Mouse (Mus musculus) limb, embryonic 11.5 days (tissue): ENCODE measurements around the gene Dnmt3a. TPM values are rescaled to one million over a fixed set of nuclear protein-coding genes. Genes with fewer than 3 reads are reported as not detected.
"Not testable (repeated sequence)": the region's sequence is repeated elsewhere in the genome, so short reads cannot be mapped to it uniquely, and the experiment has no call there.

Source experiments
- ATAC-seq: fragments of 200-750 bp; cut with Nextera tagmentation; 2 replicates; pipeline ENCODE4 v1.8.0; 2017; ENCODE audit warnings: low read depth; ENCODE audit not compliant: insufficient number of reproducible peaks, low FRiP score, low TSS enrichment
- DNase-seq: peaks from one replicate; pipeline ENCODE4 v3.0.0-alpha.2; 2015; ENCODE audit warnings: low spot score
- H3K27ac ChIP-seq: fragments of 300-500 bp; sonication (generic); replicated peaks from 2 replicates; pipeline ENCODE4 v1.5.1; 2014; ENCODE audit warnings: low read depth, mild to moderate bottlenecking, low read length
- H3K27me3 ChIP-seq: fragments of 300-500 bp; sonication (generic); 2 replicates; pipeline ENCODE4 v1.6.1; 2014; ENCODE audit warnings: mild to moderate bottlenecking, low read length, mixed read lengths; ENCODE audit not compliant: control insufficient read depth, insufficient read depth
- H3K36me3 ChIP-seq: fragments of 300-500 bp; sonication (generic); 2 replicates; pipeline ENCODE4 v1.6.1; 2014; ENCODE audit warnings: mild to moderate bottlenecking, low read length, moderate library complexity, mixed read lengths; ENCODE audit not compliant: control insufficient read depth, insufficient read depth
- H3K4me1 ChIP-seq: fragments of 300-500 bp; sonication (generic); 2 replicates; pipeline ENCODE4 v1.6.1; 2014; ENCODE audit warnings: low read length, mixed read lengths; ENCODE audit not compliant: control insufficient read depth, insufficient read depth
- H3K4me2 ChIP-seq: fragments of 300-500 bp; sonication (generic); 2 replicates; pipeline ENCODE4 v1.6.1; 2014; ENCODE audit warnings: low read depth, mild to moderate bottlenecking, moderate library complexity; ENCODE audit not compliant: severe bottlenecking
- H3K4me3 ChIP-seq: fragments of 300-500 bp; sonication (generic); 2 replicates; pipeline ENCODE4 v1.5.1; 2014; ENCODE audit warnings: low read depth, low read length
- H3K9ac ChIP-seq: fragments of 300-500 bp; sonication (generic); 2 replicates; pipeline ENCODE4 v1.6.1; 2014; ENCODE audit warnings: mild to moderate bottlenecking, low read length
- H3K9me3 ChIP-seq: fragments of 300-500 bp; sonication (generic); 2 replicates; pipeline ENCODE4 v1.6.1; 2016; ENCODE audit warnings: low read length; ENCODE audit not compliant: control insufficient read depth
- WGBS: fragments of 180-500 bp; shearing (Covaris S2); extraction: QIAGEN DNeasy Blood & Tissue Kit; methylation state at CpG from one replicate; pipeline ENCODE4 v1.1.7; 2014; 5-methylcytosine and 5-hydroxymethylcytosine counted together
- polyA plus RNA-seq: library from polyadenylated mRNA; unstranded; fragments of >200 nt; fragmentation: Nextera tagmentation; extraction: Ambion mirVana; gene quantifications from 2 replicates; pipeline ENCODE4 v1.2.1, GENCODE M21; 2014

Gene Dnmt3a
- polyA plus RNA-seq, 1 experiment from 2014 or later, result 158 TPM

- H3K9me3 ChIP-seq, result no peaks in the 10 kb centered on the region
- peaks cover 7% of the 10 kb centered on the region; the same call in 1 of the 2 replicates for H3K4me1 ChIP-seq
- H3K27me3 ChIP-seq, result no peaks in the 10 kb centered on the region
- WGBS, result 26% methylated on average over 14 of the region's 14 CpGs
- H3K36me3 ChIP-seq, result 0 out of 2 replicates have a peak, but pooled peaks cover 2% of the 10 kb centered on the region
- 0 out of 2 replicates have a peak overlapping the region, but pooled peaks have one; percentile 12 for H3K9ac ChIP-seq
- ATAC-seq (no peak), DNase-seq (no peak)
- H3K4me3 ChIP-seq, result no peak overlapping the region
- no peak overlapping the region for H3K27ac ChIP-seq
- H3K4me2 ChIP-seq, result peak overlapping the region; percentile 4; the same call in 1 of the 2 replicates
These were observed 112.0 kb downstream of the Dnmt3a start for GRCm38 (mm10) chr12:3917668-3918341.

GRCm38 (mm10) chr12:3918577-3918976 lies 112.8 kb downstream of the Dnmt3a start:
- Histone ChIP-seq H3K9ac (no peak overlapping the region), H3K27me3 (no peaks in the 10 kb centered on the region), H3K4me2 (no peak overlapping the region), H3K4me3 (no peak overlapping the region), H3K36me3 (0 out of 2 replicates have a peak, but pooled peaks cover 2% of the 10 kb centered on the region), H3K27ac (no peak overlapping the region), H3K4me1 (peaks cover 7% of the 10 kb centered on the region; the same call in 1 of the 2 replicates), H3K9me3 (no peaks in the 10 kb centered on the region)
- ATAC-seq (no peak), DNase-seq (no peak)
- 72% methylated on average over 3 of the region's 3 CpGs for WGBS

- peaks cover 7% of the 10 kb centered on the region; the same call in 1 of the 2 replicates for H3K4me1 ChIP-seq
- 0 out of 2 replicates have a peak, but pooled peaks cover 2% of the 10 kb centered on the region for H3K36me3 ChIP-seq
- no peaks in the 10 kb centered on the region for H3K9me3 ChIP-seq
- H3K9ac ChIP-seq, result no peak overlapping the region
- no peak overlapping the region for H3K4me2 ChIP-seq
- H3K27ac ChIP-seq, result no peak overlapping the region
- DNase-seq (no peak), ATAC-seq (no peak)
- no peak overlapping the region for H3K4me3 ChIP-seq
- WGBS, result 81% methylated on average over 3 of the region's 3 CpGs
- no peaks in the 10 kb centered on the region for H3K27me3 ChIP-seq
These were observed 113.6 kb downstream of the Dnmt3a start for GRCm38 (mm10) chr12:3919423-3919822.

- no peak for ATAC-seq
- H3K27ac ChIP-seq, result no peak overlapping the region
These were observed 120.3 kb downstream of the Dnmt3a start for GRCm38 (mm10) chr12:3926127-3926526.

GRCm38 (mm10) chr12:3928841-3929240 lies 123.0 kb downstream of the Dnmt3a start:
- ATAC-seq (no peak), DNase-seq (no peak)
- H3K27me3 ChIP-seq, result no peaks in the 10 kb centered on the region
- H3K9me3 ChIP-seq, result no peaks in the 10 kb centered on the region; the same call in 1 of the 2 replicates
- no peak overlapping the region for H3K27ac ChIP-seq
- H3K9ac ChIP-seq, result no peak overlapping the region
- H3K36me3 ChIP-seq, result no peaks in the 10 kb centered on the region
- no peaks in the 10 kb centered on the region for H3K4me1 ChIP-seq
- no peak overlapping the region for H3K4me3 ChIP-seq
- no peak overlapping the region for H3K4me2 ChIP-seq
- WGBS, result 85% methylated on average over 3 of the region's 3 CpGs

More at GRCm38 (mm10) chr12:3926127-3926526, 120.3 kb downstream of the Dnmt3a start:
- Histone ChIP-seq H3K4me3 (no peak overlapping the region), H3K9me3 (no peaks in the 10 kb centered on the region; the same call in 1 of the 2 replicates), H3K9ac (no peak overlapping the region), H3K27me3 (no peaks in the 10 kb centered on the region), H3K4me2 (no peak overlapping the region), H3K36me3 (no peaks in the 10 kb centered on the region), H3K4me1 (no peaks in the 10 kb centered on the region)
- WGBS, result 0% methylated on average over 1 of the region's 1 CpGs
- peak; percentile 83 for DNase-seq

GRCm38 (mm10) chr12:3930090-3930865 lies 124.5 kb downstream of the Dnmt3a start:
- H3K27me3 ChIP-seq, DNase-seq, H3K4me1 ChIP-seq, H3K4me3 ChIP-seq, H3K9ac ChIP-seq, ATAC-seq, H3K4me2 ChIP-seq, H3K36me3 ChIP-seq, H3K27ac ChIP-seq, H3K9me3 ChIP-seq: not testable (repeated sequence)
- WGBS, result 91% methylated on average over 33 of the region's 47 CpGs

GRCm38 (mm10) chr12:3942026-3942425 lies 136.2 kb downstream of the Dnmt3a start:
- no peak overlapping the region for H3K27ac ChIP-seq
- no peaks in the 10 kb centered on the region for H3K36me3 ChIP-seq
- no peak overlapping the region for H3K9ac ChIP-seq
- no peaks in the 10 kb centered on the region for H3K9me3 ChIP-seq
- H3K4me1 ChIP-seq, result no peaks in the 10 kb centered on the region
- DNase-seq (no peak), ATAC-seq (no peak)
- H3K27me3 ChIP-seq, result no peaks in the 10 kb centered on the region
- no peak overlapping the region for H3K4me3 ChIP-seq
- H3K4me2 ChIP-seq, result no peak overlapping the region
- WGBS, result 40% methylated on average over 11 of the region's 11 CpGs

GRCm38 (mm10) chr12:3944454-3945073 lies 138.8 kb downstream of the Dnmt3a start:
- Histone ChIP-seq H3K9ac (no peak overlapping the region), H3K4me3 (no peak overlapping the region), H3K4me1 (no peaks in the 10 kb centered on the region), H3K4me2 (no peak overlapping the region), H3K27ac (no peak overlapping the region), H3K27me3 (no peaks in the 10 kb centered on the region), H3K9me3 (no peaks in the 10 kb centered on the region), H3K36me3 (no peaks in the 10 kb centered on the region)
- DNase-seq (no peak), ATAC-seq (no peak)
- 50% methylated on average over 4 of the region's 4 CpGs for WGBS
